Mouse (Mus musculus): ENCODE results near the gene Gm20388. TPM values are rescaled to one million over a fixed set of nuclear protein-coding genes. Genes with fewer than 3 reads are reported as not detected.
A peak's percentile ranks its signal among the peaks of the same experiment; 100 is the strongest.

Gm20388 gene
- polyA plus RNA-seq, 1 experiment from 2014 or later, result 7.4 TPM

- ATAC-seq (replicated peaks; ENCODE audit: low FRiP score), result no peak
Measured at GRCm38 (mm10) chr8:122949701-122950100, 3039.1 kb downstream of the Gm20388 start.

DNA sequence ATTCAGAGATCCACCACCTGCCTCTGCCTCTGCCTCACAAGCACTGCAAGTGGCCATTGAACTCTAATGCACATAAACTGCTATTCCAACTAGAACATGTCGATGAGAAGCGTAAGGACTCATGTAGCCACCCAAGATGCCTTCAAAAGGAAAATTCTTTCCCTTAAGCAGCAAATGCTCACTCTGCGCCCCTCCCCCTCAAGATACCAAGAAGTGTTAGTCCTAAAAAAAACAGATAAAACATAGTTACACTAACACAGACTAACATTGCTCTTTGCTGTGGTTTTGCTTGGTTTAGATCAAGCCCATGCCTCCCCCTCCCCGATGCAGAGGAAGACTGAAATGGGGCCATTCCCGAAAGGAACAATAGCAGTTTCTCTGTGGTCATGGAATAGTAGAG, 3040.8 kb downstream of the Gm20388 start:
- no peak overlapping the region for H3K4me2 ChIP-seq

More at GRCm38 (mm10) chr8:122949701-122950100, 3039.1 kb downstream of the Gm20388 start:
- Histone ChIP-seq H3K4me1 (peaks cover 27% of the 10 kb centered on the region), H3K27me3 (no peaks in the 10 kb centered on the region), H3K4me2 (no peak overlapping the region), H3K36me3 (no peaks in the 10 kb centered on the region), H3K9ac (no peak overlapping the region), H3K4me3 (replicated peaks) (no peak overlapping the region), H3K27ac (no peak overlapping the region), H3K9me3 (replicated peaks) (no peaks in the 10 kb centered on the region)
- WGBS, result 72% methylated on average over 5 of the region's 5 CpGs

DNA sequence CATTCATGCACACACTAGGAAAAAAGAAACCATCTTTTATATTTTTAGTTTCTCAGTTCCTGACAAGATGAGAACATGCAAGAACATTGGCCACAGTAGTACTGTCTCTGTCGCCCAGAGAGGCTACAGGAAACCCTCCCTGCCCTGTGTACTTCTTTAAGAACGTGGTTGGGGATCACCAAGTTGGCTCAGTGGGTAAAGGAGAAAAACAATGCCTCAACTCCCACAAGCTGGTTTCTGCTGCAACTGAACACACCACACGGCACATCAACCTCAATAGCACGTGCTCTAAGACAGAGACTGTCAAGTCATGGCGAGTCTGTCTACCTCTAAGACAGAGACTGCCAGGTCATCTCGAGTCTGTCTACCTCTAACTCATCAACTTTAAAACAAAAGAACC, 3042.4 kb downstream of the Gm20388 start:
- no peak overlapping the region for H3K4me2 ChIP-seq
- no peak overlapping the region for H3K27ac ChIP-seq
- peaks cover 23% of the 10 kb centered on the region for H3K4me1 ChIP-seq
- H3K9ac ChIP-seq, result no peak overlapping the region
- H3K9me3 ChIP-seq (replicated peaks), result no peaks in the 10 kb centered on the region
- ATAC-seq (replicated peaks; ENCODE audit: low FRiP score), result no peak
- 91% methylated on average over 6 of the region's 6 CpGs for WGBS
- no peak overlapping the region for H3K4me3 ChIP-seq (replicated peaks)
- H3K27me3 ChIP-seq, result no peaks in the 10 kb centered on the region
- H3K36me3 ChIP-seq, result no peaks in the 10 kb centered on the region

More for the DNA sequence above, 3040.8 kb downstream of the Gm20388 start:
- no peaks in the 10 kb centered on the region for H3K36me3 ChIP-seq
- H3K27ac ChIP-seq, result no peak overlapping the region
- 89% methylated on average over 5 of the region's 5 CpGs for WGBS
- no peaks in the 10 kb centered on the region for H3K27me3 ChIP-seq
- H3K9ac ChIP-seq, result no peak overlapping the region
- no peaks in the 10 kb centered on the region for H3K9me3 ChIP-seq (replicated peaks)
- H3K4me1 ChIP-seq, result peaks cover 27% of the 10 kb centered on the region
- no peak overlapping the region for H3K4me3 ChIP-seq (replicated peaks)
- ATAC-seq (replicated peaks; ENCODE audit: low FRiP score), result no peak

- WGBS, result 77% methylated on average over 3 of the region's 3 CpGs
- ATAC-seq (replicated peaks; ENCODE audit: low FRiP score), result no peak
- no peaks in the 10 kb centered on the region for H3K36me3 ChIP-seq
- no peak overlapping the region for H3K27ac ChIP-seq
- H3K4me2 ChIP-seq, result no peak overlapping the region
- no peak overlapping the region for H3K4me3 ChIP-seq (replicated peaks)
- H3K27me3 ChIP-seq, result no peaks in the 10 kb centered on the region
- peaks cover 17% of the 10 kb centered on the region for H3K4me1 ChIP-seq
- no peak overlapping the region for H3K9ac ChIP-seq
- H3K9me3 ChIP-seq (replicated peaks), result no peaks in the 10 kb centered on the region
Measured at GRCm38 (mm10) chr8:122954090-122954799, 3043.6 kb downstream of the Gm20388 start.

- Histone ChIP-seq H3K4me3 (replicated peaks) (no peak overlapping the region), H3K27me3 (no peaks in the 10 kb centered on the region), H3K4me1 (peaks cover 8% of the 10 kb centered on the region; the same call in 1 of the 2 replicates), H3K36me3 (no peaks in the 10 kb centered on the region), H3K9me3 (replicated peaks) (no peaks in the 10 kb centered on the region), H3K9ac (no peak overlapping the region), H3K27ac (no peak overlapping the region), H3K4me2 (no peak overlapping the region)
- no peak for ATAC-seq (replicated peaks; ENCODE audit: low FRiP score)
Measured at GRCm38 (mm10) chr8:122955195-122955594, 3044.6 kb downstream of the Gm20388 start.

DNA sequence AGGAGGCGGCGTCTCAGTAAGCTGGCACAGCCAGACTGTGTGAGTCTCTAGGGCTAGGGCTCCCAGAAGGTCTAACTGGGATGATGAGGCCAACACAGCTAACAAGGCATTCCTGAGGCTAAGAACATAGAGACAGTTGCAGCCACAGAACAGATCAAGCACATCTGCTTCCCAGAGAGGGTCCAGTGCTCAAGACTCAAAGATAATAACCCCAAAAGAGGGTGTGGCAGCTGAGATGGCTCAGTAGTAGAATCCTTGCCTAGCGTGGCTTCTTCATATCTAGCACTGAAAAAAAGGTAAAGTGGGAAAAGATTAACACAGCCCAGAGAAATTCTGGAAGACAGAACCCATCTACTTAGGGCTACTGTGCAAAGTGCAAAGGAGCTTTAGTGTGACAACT, 3045.4 kb downstream of the Gm20388 start:
- no peak overlapping the region for H3K4me2 ChIP-seq
- H3K27me3 ChIP-seq, result no peaks in the 10 kb centered on the region
- no peak for ATAC-seq (replicated peaks; ENCODE audit: low FRiP score)
- H3K4me1 ChIP-seq, result peaks cover 14% of the 10 kb centered on the region
- no peaks in the 10 kb centered on the region for H3K36me3 ChIP-seq
- no peaks in the 10 kb centered on the region for H3K9me3 ChIP-seq (replicated peaks)
- H3K4me3 ChIP-seq (replicated peaks), result no peak overlapping the region
- no peak overlapping the region for H3K9ac ChIP-seq
- no peak overlapping the region for H3K27ac ChIP-seq
- 90% methylated on average over 3 of the region's 3 CpGs for WGBS

GRCm38 (mm10) chr8:122960323-122960722, 3049.7 kb downstream of the Gm20388 start:
- Histone ChIP-seq H3K4me3 (replicated peaks) (no peak overlapping the region), H3K27ac (no peak overlapping the region), H3K4me1 (peaks cover 34% of the 10 kb centered on the region), H3K36me3 (no peaks in the 10 kb centered on the region), H3K9ac (no peak overlapping the region), H3K4me2 (no peak overlapping the region), H3K9me3 (replicated peaks) (no peaks in the 10 kb centered on the region), H3K27me3 (no peaks in the 10 kb centered on the region)
- WGBS, result 66% methylated on average over 5 of the region's 5 CpGs
- ATAC-seq (replicated peaks; ENCODE audit: low FRiP score), result no peak

DNA sequence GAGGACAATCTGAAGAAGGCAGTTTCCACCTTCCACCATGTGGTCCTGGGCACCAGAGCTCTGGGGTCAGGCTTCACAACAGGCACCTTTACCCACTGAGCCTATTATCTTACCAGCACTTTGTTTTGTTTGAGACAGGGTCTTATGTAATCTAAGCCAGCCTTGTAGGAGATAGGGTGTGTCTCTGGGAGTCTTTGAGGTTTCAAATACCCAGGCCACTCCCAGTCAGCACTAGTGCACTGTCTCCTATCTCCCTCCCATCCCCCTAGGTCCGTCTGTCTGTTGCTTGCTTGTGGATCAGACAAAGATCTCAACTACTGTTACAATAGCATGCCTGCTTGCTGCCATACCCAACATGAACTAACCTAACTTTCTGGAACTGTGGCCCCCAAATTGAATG, 3050.3 kb downstream of the Gm20388 start:
- 0 out of 2 replicates have a peak, but pooled peaks have one; percentile 36 for ATAC-seq (replicated peaks; ENCODE audit: low FRiP score)
- Histone ChIP-seq H3K4me3 (replicated peaks) (no peak overlapping the region), H3K9me3 (replicated peaks) (no peaks in the 10 kb centered on the region), H3K27me3 (no peaks in the 10 kb centered on the region), H3K4me1 (peaks cover 34% of the 10 kb centered on the region), H3K9ac (no peak overlapping the region), H3K4me2 (0 out of 2 replicates have a peak overlapping the region, but pooled peaks have one; percentile 4), H3K36me3 (no peaks in the 10 kb centered on the region), H3K27ac (0 out of 2 replicates have a peak overlapping the region, but pooled peaks have one; percentile 27)
- 17% methylated on average over 1 of the region's 1 CpGs for WGBS

GRCm38 (mm10) chr8:122961458-122961857, 3050.8 kb downstream of the Gm20388 start:
- Histone ChIP-seq H3K9ac (no peak overlapping the region), H3K27me3 (no peaks in the 10 kb centered on the region), H3K36me3 (no peaks in the 10 kb centered on the region), H3K4me1 (peaks cover 34% of the 10 kb centered on the region), H3K9me3 (replicated peaks) (no peaks in the 10 kb centered on the region), H3K27ac (0 out of 2 replicates have a peak overlapping the region, but pooled peaks have one; percentile 27), H3K4me2 (0 out of 2 replicates have a peak overlapping the region, but pooled peaks have one; percentile 4), H3K4me3 (replicated peaks) (no peak overlapping the region)
- ATAC-seq (replicated peaks; ENCODE audit: low FRiP score), result no peak
- WGBS, result 9% methylated on average over 2 of the region's 2 CpGs

DNA sequence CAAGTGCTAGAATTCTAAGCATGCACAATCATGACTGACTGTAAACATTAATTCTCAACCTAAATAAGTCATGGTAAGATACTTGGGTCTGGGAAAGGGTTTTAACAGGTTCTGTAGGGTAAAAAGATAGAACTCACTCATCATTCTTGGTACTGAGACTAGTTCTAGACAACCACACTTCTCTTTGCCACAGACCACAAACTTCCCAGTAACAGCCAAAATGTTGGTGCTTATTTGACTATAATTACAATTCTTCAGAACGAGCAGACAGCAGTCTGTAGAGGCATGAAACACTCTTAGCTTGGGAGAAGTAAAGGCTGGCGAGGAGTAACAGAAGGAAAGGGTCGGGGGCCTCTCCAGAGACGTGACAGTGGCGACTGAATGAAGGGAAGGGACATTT, 3051.4 kb downstream of the Gm20388 start:
- ATAC-seq (replicated peaks; ENCODE audit: low FRiP score), result no peak
- no peaks in the 10 kb centered on the region for H3K27me3 ChIP-seq
- H3K27ac ChIP-seq, result no peak overlapping the region
- H3K9ac ChIP-seq, result no peak overlapping the region
- no peaks in the 10 kb centered on the region for H3K36me3 ChIP-seq
- WGBS, result 51% methylated on average over 5 of the region's 5 CpGs
- H3K4me3 ChIP-seq (replicated peaks), result no peak overlapping the region
- peaks cover 34% of the 10 kb centered on the region for H3K4me1 ChIP-seq
- no peaks in the 10 kb centered on the region for H3K9me3 ChIP-seq (replicated peaks)
- no peak overlapping the region for H3K4me2 ChIP-seq

DNA sequence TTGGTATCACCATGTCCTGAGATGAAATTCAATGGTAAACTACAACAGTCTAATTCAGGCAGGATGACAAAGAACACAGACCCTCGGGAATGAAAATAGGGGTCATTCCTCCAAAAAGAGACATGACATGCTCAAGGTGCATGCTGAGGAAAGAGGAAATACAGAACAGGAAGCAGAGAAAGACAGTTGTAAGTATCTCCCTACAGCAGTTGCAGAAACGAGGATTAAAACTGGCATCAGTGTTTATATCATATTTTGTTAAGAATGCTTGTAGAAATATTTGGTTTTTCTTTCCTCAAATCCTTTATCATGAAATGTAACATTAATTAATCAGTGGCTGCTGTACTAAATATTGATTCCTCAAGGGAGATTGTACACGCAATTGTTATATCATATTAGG, 3056.0 kb downstream of the Gm20388 start:
- Histone ChIP-seq H3K9ac (no peak overlapping the region), H3K36me3 (peaks cover 28% of the 10 kb centered on the region), H3K9me3 (replicated peaks) (no peaks in the 10 kb centered on the region), H3K4me3 (replicated peaks) (no peak overlapping the region), H3K4me2 (no peak overlapping the region), H3K27me3 (no peaks in the 10 kb centered on the region), H3K4me1 (peaks cover 20% of the 10 kb centered on the region), H3K27ac (no peak overlapping the region)
- WGBS, result 80% methylated on average over 3 of the region's 3 CpGs
- ATAC-seq (replicated peaks; ENCODE audit: low FRiP score), result no peak

- WGBS, result 88% methylated on average over 3 of the region's 3 CpGs
- no peak overlapping the region for H3K27ac ChIP-seq
- H3K36me3 ChIP-seq, result peaks cover 30% of the 10 kb centered on the region
- H3K4me1 ChIP-seq, result peaks cover 6% of the 10 kb centered on the region; the same call in 1 of the 2 replicates
- H3K27me3 ChIP-seq, result no peaks in the 10 kb centered on the region
- no peaks in the 10 kb centered on the region for H3K9me3 ChIP-seq (replicated peaks)
- ATAC-seq (replicated peaks; ENCODE audit: low FRiP score), result no peak
- no peak overlapping the region for H3K4me3 ChIP-seq (replicated peaks)
- H3K9ac ChIP-seq, result no peak overlapping the region
- H3K4me2 ChIP-seq, result no peak overlapping the region
Measured at GRCm38 (mm10) chr8:122968145-122968544, 3057.5 kb downstream of the Gm20388 start.
